Mouse (Mus musculus) mouse embryonic stem cell (cell line): ENCODE measurements around the gene Rnf169.

Source experiments
- in situ Hi-C, 2 experiments: fragments of 300-500 bp; cut with MboI; formaldehyde crosslinking; loops; 1 replicate in 1 of 2; 3 replicates in 1 of 2; pipeline ENCODE4 v1.14.3; 2019 to 2020; ENCODE audit warnings: low sequenced_read_pairs in 2 of 2, low pct_unique_long_range_greater_than_20kb in 1 of 2, mixed read lengths in 1 of 2; ENCODE audit not compliant: unreplicated experiment in 1 of 2

Rnf169 gene

GRCm38 (mm10) chr7:99980132-99980591, at the start of gene Rnf169:
Rnf169 (minus strand) TSS chr7:99980448.
- in situ Hi-C loops: no loop called here

GRCm38 (mm10) chr7:100029307-100029706, 49.1 kb upstream of the Rnf169 start:
- in situ Hi-C loops: no loop called here

- in situ Hi-C loops: no loop called here
Measured at GRCm38 (mm10) chr7:100027353-100027752, 47.1 kb upstream of the Rnf169 start.

- in situ Hi-C loops: no loop called here
Measured at GRCm38 (mm10) chr7:100017056-100017455, 36.8 kb upstream of the Rnf169 start.

- in situ Hi-C loops: no loop called here
Measured at GRCm38 (mm10) chr7:100014123-100014600, 33.9 kb upstream of the Rnf169 start.

GRCm38 (mm10) chr7:100012515-100012914, 32.3 kb upstream of the Rnf169 start:
- in situ Hi-C loops: no loop called here

GRCm38 (mm10) chr7:100012085-100012484, 31.8 kb upstream of the Rnf169 start:
- in situ Hi-C loops: no loop called here

- in situ Hi-C loops: no loop called here
Measured at GRCm38 (mm10) chr7:100010711-100011110, 30.5 kb upstream of the Rnf169 start.

GRCm38 (mm10) chr7:100009640-100010039, 29.4 kb upstream of the Rnf169 start:
- in situ Hi-C loops: no loop called here

GRCm38 (mm10) chr7:100008765-100009164, 28.5 kb upstream of the Rnf169 start:
- in situ Hi-C loops: no loop called here

- in situ Hi-C loops: no loop called here
Measured at GRCm38 (mm10) chr7:100006411-100006810, 26.2 kb upstream of the Rnf169 start.

GRCm38 (mm10) chr7:100005790-100006189, 25.5 kb upstream of the Rnf169 start, which contains the start of gene Chrdl2:
Chrdl2 (plus strand) TSS chr7:100006172.
- in situ Hi-C loops: no loop called here

- in situ Hi-C loops: no loop called here
Measured at GRCm38 (mm10) chr7:100003781-100004180, 23.5 kb upstream of the Rnf169 start.

- in situ Hi-C loops: no loop called here
Measured at GRCm38 (mm10) chr7:99998668-99999067, 18.4 kb upstream of the Rnf169 start.

GRCm38 (mm10) chr7:99995186-99995585, 14.9 kb upstream of the Rnf169 start:
- in situ Hi-C loops: no loop called here

- in situ Hi-C loops: no loop called here
Measured at GRCm38 (mm10) chr7:99993159-99993558, 12.9 kb upstream of the Rnf169 start.

- in situ Hi-C loops: no loop called here
Measured at GRCm38 (mm10) chr7:99990990-99991707, 10.9 kb upstream of the Rnf169 start.

- in situ Hi-C loops: no loop called here
Measured at GRCm38 (mm10) chr7:99989844-99990760, 9.9 kb upstream of the Rnf169 start.

- in situ Hi-C loops: no loop called here
Measured at GRCm38 (mm10) chr7:99988725-99989124, 8.5 kb upstream of the Rnf169 start.
